Mouse (Mus musculus) intestine, embryonic 15.5 days (tissue): ENCODE results near the gene Rsad1. TPM values are rescaled to one million over a fixed set of nuclear protein-coding genes. Genes with fewer than 3 reads are reported as not detected.
A peak's percentile ranks its signal among the peaks of the same experiment; 100 is the strongest.

Source experiments
- ATAC-seq: fragments of 200-750 bp; cut with Nextera tagmentation; 2 replicates; pipeline ENCODE4 v1.8.0; 2017; ENCODE audit warnings: moderate TSS enrichment, moderate library complexity
- H3K27ac ChIP-seq: fragments of 300-500 bp; sonication (generic); 2 replicates; pipeline ENCODE4 v1.5.1; 2015; ENCODE audit warnings: mild to moderate bottlenecking, inconsistent platforms
- H3K27me3 ChIP-seq: fragments of 300-500 bp; sonication (generic); replicated peaks from 2 replicates; pipeline ENCODE4 v1.6.1; 2015; ENCODE audit warnings: inconsistent platforms
- H3K36me3 ChIP-seq: fragments of 300-500 bp; sonication (generic); 2 replicates; pipeline ENCODE4 v1.6.1; 2015; ENCODE audit warnings: inconsistent platforms
- H3K4me1 ChIP-seq: fragments of 300-500 bp; sonication (generic); replicated peaks from 2 replicates; pipeline ENCODE4 v1.6.1; 2015; ENCODE audit warnings: inconsistent platforms
- H3K4me2 ChIP-seq: fragments of 300-500 bp; sonication (generic); replicated peaks from 2 replicates; pipeline ENCODE4 v1.6.1; 2015; ENCODE audit warnings: mild to moderate bottlenecking, inconsistent platforms
- H3K4me3 ChIP-seq: fragments of 300-500 bp; sonication (generic); replicated peaks from 2 replicates; pipeline ENCODE4 v1.5.1; 2015; ENCODE audit warnings: inconsistent platforms
- H3K9ac ChIP-seq: fragments of 300-500 bp; sonication (generic); 2 replicates; pipeline ENCODE4 v1.6.1; 2015; ENCODE audit warnings: inconsistent platforms
- H3K9me3 ChIP-seq: fragments of 300-500 bp; sonication (generic); 2 replicates; pipeline ENCODE4 v1.6.1; 2016; ENCODE audit warnings: inconsistent platforms
- WGBS: fragments of 180-500 bp; shearing (Covaris S2); methylation state at CpG from one replicate; pipeline ENCODE4 v1.1.7; 2015; 5-methylcytosine and 5-hydroxymethylcytosine counted together
- polyA plus RNA-seq: library from polyadenylated mRNA; unstranded; fragments of >200 nt; fragmentation: Nextera tagmentation; extraction: Ambion mirVana; gene quantifications from 2 replicates; pipeline ENCODE4 v1.2.1, GENCODE M21; 2015

Gene Rsad1
- polyA plus RNA-seq, 1 experiment from 2014 or later, result 2.8 TPM

DNA sequence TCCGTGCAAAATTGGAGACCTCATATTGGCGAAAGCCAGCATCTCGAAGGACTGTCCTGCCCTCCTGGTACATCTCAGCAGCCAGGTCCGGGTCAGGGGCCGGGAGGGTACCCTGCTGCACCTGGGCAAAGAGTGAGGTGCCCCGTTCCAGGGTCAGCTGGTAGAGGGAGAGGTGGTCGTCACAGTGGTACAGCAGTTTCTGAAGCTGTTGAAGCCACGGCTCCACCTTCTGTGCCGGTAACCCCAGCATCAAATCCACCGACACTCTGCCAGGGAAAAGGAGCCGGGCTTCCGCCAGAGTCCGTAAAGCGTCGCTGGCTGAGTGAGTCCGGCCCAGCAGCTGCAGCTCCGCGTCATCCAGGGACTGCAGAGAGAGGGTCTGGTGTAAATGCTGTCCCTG, 4.6 kb downstream of the Rsad1 start:
- H3K27ac ChIP-seq, result no peak overlapping the region
- peaks cover 11% of the 10 kb centered on the region for H3K4me1 ChIP-seq
- 60% methylated on average over 18 of the region's 18 CpGs for WGBS
- H3K27me3 ChIP-seq, result no peaks in the 10 kb centered on the region
- H3K36me3 ChIP-seq, result no peaks in the 10 kb centered on the region
- H3K9ac ChIP-seq, result no peak overlapping the region
- ATAC-seq, result no peak
- H3K9me3 ChIP-seq, result no peaks in the 10 kb centered on the region
- peak overlapping the region; percentile 14; the same call in 1 of the 2 replicates for H3K4me2 ChIP-seq
- H3K4me3 ChIP-seq, result no peak overlapping the region

DNA sequence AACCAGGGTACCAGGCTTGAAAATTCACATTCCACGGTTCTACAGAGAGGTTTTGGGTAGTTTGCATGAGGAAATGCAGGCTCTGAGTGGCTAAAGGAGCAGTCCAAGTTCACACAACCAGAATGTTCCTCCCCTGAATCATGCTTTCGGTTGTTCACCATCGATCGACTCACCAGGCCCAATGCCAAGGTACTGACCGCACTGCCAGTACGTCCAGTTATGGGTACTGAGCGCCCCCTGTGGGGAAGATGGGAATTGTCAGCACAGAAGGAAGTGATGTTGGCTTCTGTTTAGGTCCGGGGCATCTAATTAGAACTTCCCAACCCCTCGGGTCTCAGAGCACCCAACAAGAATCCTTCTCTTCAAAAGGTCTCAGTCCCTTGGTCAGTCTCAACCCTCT, 5.1 kb downstream of the Rsad1 start:
- ATAC-seq, result no peak
- WGBS, result 29% methylated on average over 9 of the region's 9 CpGs
- Histone ChIP-seq H3K4me3 (no peak overlapping the region), H3K4me1 (peaks cover 9% of the 10 kb centered on the region), H3K9me3 (no peaks in the 10 kb centered on the region), H3K27me3 (no peaks in the 10 kb centered on the region), H3K27ac (no peak overlapping the region), H3K36me3 (no peaks in the 10 kb centered on the region), H3K9ac (no peak overlapping the region), H3K4me2 (peak overlapping the region; percentile 14; the same call in 1 of the 2 replicates)

GRCm38 (mm10) chr11:94543344-94543743, 5.7 kb downstream of the Rsad1 start:
- Histone ChIP-seq H3K36me3 (no peaks in the 10 kb centered on the region), H3K9me3 (no peaks in the 10 kb centered on the region), H3K9ac (no peak overlapping the region), H3K27me3 (no peaks in the 10 kb centered on the region), H3K27ac (no peak overlapping the region), H3K4me1 (peaks cover 7% of the 10 kb centered on the region), H3K4me3 (no peak overlapping the region), H3K4me2 (no peak overlapping the region)
- 86% methylated on average over 12 of the region's 12 CpGs for WGBS
- ATAC-seq, result no peak

- 87% methylated on average over 4 of the region's 4 CpGs for whole genome bisulfite sequencing
- no peak overlapping the region for H3K9ac ChIP-seq
Observed at GRCm38 (mm10) chr11:94542400-94542799, 6.7 kb downstream of the Rsad1 start.

DNA sequence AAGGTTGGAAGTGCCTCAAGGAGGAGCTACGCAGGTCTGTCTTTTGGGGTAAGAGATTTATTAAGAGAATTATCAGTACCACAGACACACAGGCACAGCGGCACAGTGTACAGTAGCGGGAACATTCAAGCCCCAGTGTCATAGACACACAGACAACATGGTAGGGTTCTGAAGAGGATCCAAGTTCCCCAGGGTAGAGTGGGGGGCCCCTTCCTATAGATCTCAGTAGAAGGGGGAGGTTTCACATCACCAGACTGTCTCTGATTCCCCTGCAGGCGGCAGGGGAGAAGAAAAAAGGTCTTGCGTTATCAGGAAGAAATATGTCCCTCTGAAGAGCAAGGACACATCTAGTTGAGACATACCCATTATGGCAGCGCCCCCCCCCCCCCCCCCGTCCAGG, 9.3 kb downstream of the Rsad1 start:
- Histone ChIP-seq H3K4me3 (no peak overlapping the region), H3K36me3 (no peaks in the 10 kb centered on the region), H3K4me2 (no peak overlapping the region), H3K27ac (no peak overlapping the region), H3K9ac (no peak overlapping the region), H3K4me1 (0 out of 2 replicates have a peak, but pooled peaks cover 3% of the 10 kb centered on the region), H3K9me3 (no peaks in the 10 kb centered on the region), H3K27me3 (no peaks in the 10 kb centered on the region)
- ATAC-seq, result no peak
- 78% methylated on average over 7 of the region's 7 CpGs for WGBS

More at GRCm38 (mm10) chr11:94542400-94542799, 6.7 kb downstream of the Rsad1 start:
- Histone ChIP-seq H3K9me3 (no peaks in the 10 kb centered on the region), H3K27ac (no peak overlapping the region), H3K4me2 (no peak overlapping the region), H3K4me3 (no peak overlapping the region), H3K27me3 (no peaks in the 10 kb centered on the region), H3K4me1 (0 out of 2 replicates have a peak, but pooled peaks cover 3% of the 10 kb centered on the region), H3K36me3 (no peaks in the 10 kb centered on the region)
- no peak for ATAC-seq

DNA sequence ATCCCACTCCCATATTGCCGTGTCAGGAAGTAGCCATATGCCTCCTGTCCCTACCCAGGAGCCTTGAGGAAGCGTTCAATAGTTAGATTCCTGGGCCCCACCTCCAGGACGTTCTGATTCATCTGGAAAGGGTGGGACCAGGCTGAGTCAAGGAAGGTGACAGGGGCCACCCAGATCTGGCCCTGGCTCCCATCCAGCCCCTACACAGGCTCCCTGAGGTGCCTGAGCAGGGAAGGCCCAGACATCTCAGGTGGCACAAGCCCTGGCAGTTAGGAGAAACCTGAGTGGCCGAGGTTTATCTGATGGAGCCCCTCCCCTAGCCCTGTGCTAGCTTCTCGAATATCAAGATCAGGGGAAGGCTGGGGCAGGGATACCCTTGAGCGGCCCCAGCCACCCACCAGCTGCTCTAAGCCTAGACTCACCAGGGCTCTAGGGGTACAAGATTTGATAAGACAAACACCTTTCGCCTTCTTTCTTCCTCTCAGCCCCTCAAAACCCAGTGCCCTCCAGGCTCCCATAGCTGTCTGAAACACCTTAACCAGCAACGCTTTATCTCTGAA, 10.2 kb downstream of the Rsad1 start:
- Histone ChIP-seq H3K27ac (no peak overlapping the region), H3K9ac (no peak overlapping the region), H3K27me3 (no peaks in the 10 kb centered on the region), H3K4me2 (no peak overlapping the region), H3K36me3 (no peaks in the 10 kb centered on the region), H3K9me3 (no peaks in the 10 kb centered on the region), H3K4me1 (no peaks in the 10 kb centered on the region), H3K4me3 (no peak overlapping the region)
- WGBS, result 53% methylated on average over 8 of the region's 8 CpGs
- peak; percentile 48 for ATAC-seq

DNA sequence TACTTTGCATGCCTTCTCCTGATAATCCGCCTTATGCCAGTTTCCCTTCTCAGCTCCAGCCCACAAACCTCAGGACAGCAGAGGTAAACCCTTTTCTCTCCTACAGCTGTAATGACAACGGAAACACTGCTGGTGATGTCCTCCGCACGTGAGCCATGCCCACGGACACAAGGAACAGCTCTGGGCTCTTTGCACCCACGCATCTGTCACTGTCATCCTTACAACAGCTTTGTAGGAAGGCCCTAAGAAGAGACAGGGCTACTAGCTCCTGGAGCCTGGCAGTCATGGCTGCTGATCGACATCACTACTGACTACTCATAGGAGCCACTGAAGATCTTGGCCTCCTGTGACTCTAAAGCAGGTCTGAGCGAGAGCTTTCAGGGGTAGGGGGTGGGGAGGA, 15.9 kb downstream of the Rsad1 start:
- Histone ChIP-seq H3K4me1 (no peaks in the 10 kb centered on the region; the same call in 1 of the 2 replicates), H3K4me2 (no peak overlapping the region), H3K36me3 (no peaks in the 10 kb centered on the region), H3K4me3 (no peak overlapping the region), H3K9ac (no peak overlapping the region), H3K27me3 (no peaks in the 10 kb centered on the region), H3K9me3 (no peaks in the 10 kb centered on the region), H3K27ac (no peak overlapping the region)
- WGBS, result 82% methylated on average over 8 of the region's 8 CpGs
- ATAC-seq, result no peak

- no peaks in the 10 kb centered on the region for H3K27me3 ChIP-seq
- H3K9me3 ChIP-seq, result no peaks in the 10 kb centered on the region
- peaks cover 2% of the 10 kb centered on the region; the same call in 1 of the 2 replicates for H3K4me1 ChIP-seq
- H3K9ac ChIP-seq, result no peak overlapping the region
- 42% methylated on average over 3 of the region's 3 CpGs for WGBS
- no peaks in the 10 kb centered on the region for H3K36me3 ChIP-seq
- ATAC-seq, result no peak
- no peak overlapping the region for H3K4me2 ChIP-seq
- H3K27ac ChIP-seq, result no peak overlapping the region
- H3K4me3 ChIP-seq, result no peak overlapping the region
Observed at GRCm38 (mm10) chr11:94528879-94529278, 20.2 kb downstream of the Rsad1 start.

DNA sequence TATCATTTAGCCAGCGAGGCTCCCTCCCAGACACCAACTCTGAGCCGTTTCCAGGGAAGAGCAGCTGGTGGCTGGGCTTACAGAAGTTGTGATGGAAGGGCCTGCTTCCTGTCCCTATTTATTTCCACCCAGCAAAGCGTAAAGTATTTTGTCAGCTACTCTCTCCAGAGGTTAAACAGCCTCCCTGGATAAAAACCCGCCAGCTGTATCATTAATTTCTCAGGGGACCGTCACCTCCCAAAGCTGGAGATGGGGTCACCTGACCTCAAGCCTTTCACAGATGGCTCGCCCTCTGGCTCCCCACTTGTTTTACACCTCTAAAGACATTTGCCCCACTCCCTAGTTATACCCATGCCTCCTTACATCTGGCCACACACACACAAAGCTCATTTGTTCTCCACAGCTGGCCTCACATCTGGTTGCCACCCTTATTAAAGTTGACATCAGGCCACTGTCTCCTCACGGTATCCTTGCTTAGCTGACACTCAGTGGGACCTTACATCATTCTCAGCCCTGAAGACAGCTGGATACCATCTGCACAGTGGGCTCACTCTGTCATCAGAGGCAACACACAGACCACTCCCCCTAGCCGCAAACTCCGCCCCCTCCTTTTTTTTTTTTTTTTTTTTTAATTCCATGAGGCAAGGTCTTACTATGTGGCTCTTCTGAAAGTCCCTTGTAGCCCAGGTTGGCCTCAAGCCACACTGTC, 22.7 kb downstream of the Rsad1 start:
- Histone ChIP-seq H3K27ac (peak overlapping the region; percentile 62), H3K4me3 (no peak overlapping the region), H3K27me3 (no peaks in the 10 kb centered on the region), H3K4me1 (0 out of 2 replicates have a peak, but pooled peaks cover 6% of the 10 kb centered on the region), H3K36me3 (no peaks in the 10 kb centered on the region), H3K9ac (no peak overlapping the region), H3K4me2 (no peak overlapping the region), H3K9me3 (no peaks in the 10 kb centered on the region)
- 37% methylated on average over 9 of the region's 9 CpGs for WGBS
- peak; percentile 60 for ATAC-seq

DNA sequence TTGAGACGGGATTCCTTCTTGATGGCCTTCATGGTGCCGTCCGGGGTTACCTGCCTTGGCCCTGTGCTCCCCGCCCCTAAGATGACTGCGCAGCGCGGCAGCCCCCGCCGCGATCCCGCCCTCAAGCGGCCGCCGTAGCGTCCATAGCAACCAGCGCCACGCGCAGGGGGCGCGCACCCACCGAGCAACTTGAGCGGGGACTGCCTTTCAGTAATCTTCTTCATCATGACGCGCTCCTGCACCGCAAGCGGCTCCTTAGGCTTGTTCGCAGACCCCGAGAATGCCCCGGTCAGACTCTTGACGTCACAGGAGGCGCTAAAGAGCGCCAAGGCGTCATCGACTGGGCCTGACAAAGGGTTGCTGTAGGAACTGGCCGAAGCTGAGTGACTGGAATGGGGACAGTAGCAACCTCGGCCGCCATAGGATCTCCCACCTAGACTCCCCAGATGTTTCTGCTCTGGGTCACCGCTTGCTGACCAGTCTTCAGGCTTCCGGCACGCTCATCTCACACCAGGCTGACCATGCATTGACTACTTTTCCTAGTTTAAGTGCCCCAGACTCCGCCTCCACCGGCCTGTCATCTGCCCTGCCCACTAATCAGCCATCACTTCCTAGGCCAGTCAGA, 27.7 kb downstream of the Rsad1 start, which contains the start of gene Mycbpap:
TSS of gene Mycbpap (minus strand) at position 524 of the 625 bp plus-strand sequence.
- Histone ChIP-seq H3K27me3 (no peaks in the 10 kb centered on the region), H3K36me3 (no peaks in the 10 kb centered on the region), H3K4me2 (peak within 1 kb of the TSS; percentile 92), H3K9ac (peak within 1 kb of the TSS; percentile 56), H3K9me3 (no peaks in the 10 kb centered on the region), H3K4me1 (0 out of 2 replicates have a peak, but pooled peaks cover 7% of the 10 kb centered on the region), H3K4me3 (peak within 1 kb of the TSS; percentile 43), H3K27ac (no peak within 1 kb of the TSS)
- ATAC-seq, result peak; percentile 86
- WGBS, result 1% methylated on average over 42 of the region's 42 CpGs

DNA sequence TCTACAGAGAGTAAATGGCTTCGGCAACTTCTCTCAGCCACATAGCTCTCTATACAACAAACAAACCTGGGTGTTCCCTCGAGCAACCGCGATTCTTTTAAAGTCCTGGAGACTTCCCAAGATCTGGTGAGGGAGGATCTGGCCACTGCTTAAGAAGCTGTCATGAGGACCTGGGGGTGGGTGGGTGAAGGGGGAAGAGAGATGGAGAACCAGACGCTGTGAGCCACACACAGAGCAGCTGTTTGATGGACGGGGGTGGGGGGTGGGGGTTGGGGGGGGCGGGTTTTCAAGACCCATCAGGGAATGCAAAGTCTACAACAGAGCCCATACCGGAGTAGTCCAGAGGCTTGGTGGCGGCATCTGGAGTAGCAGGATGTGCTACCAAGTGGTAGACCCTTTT, 35.6 kb downstream of the Rsad1 start:
- 0 out of 2 replicates have a peak, but pooled peaks have one; percentile 23 for ATAC-seq
- no peak overlapping the region for H3K4me3 ChIP-seq
- WGBS, result 46% methylated on average over 9 of the region's 9 CpGs

GRCm38 (mm10) chr11:94508976-94509375, 40.1 kb downstream of the Rsad1 start:
- no peaks in the 10 kb centered on the region for H3K9me3 ChIP-seq
- H3K4me2 ChIP-seq, result no peak overlapping the region
- WGBS, result 72% methylated on average over 10 of the region's 10 CpGs
- peak; percentile 77 for ATAC-seq
- no peak overlapping the region for H3K9ac ChIP-seq
- peaks cover 7% of the 10 kb centered on the region; the same call in 1 of the 2 replicates for H3K4me1 ChIP-seq
- no peak overlapping the region for H3K4me3 ChIP-seq
- no peaks in the 10 kb centered on the region for H3K36me3 ChIP-seq
- H3K27me3 ChIP-seq, result no peaks in the 10 kb centered on the region
- H3K27ac ChIP-seq, result no peak overlapping the region

More for the DNA sequence above, 35.6 kb downstream of the Rsad1 start:
- H3K4me1 ChIP-seq, result peaks cover 7% of the 10 kb centered on the region; the same call in 1 of the 2 replicates
- no peaks in the 10 kb centered on the region for H3K27me3 ChIP-seq
- H3K4me2 ChIP-seq, result no peak overlapping the region
- no peaks in the 10 kb centered on the region for H3K9me3 ChIP-seq
- H3K9ac ChIP-seq, result no peak overlapping the region
- no peak overlapping the region for H3K27ac ChIP-seq
- H3K36me3 ChIP-seq, result no peaks in the 10 kb centered on the region
